25 mouse cellular contexts compared by ENCODE assay signal in genomic region chr7:19121686-19122085, GRCm38 (mm10). TPM values are rescaled to one million over a fixed set of nuclear protein-coding genes. Genes with fewer than 3 reads are reported as not detected.
DNase-seq lines count a peak whose midpoint lies in the region; ATAC-seq and TF ChIP-seq lines count a peak whose summit lies in the region.
"Had no signal": no experiment of that assay in that cellular context is flagged by ENCODE, and none has a peak within 500 bp of the region (broad histone marks: within the 10 kb centered on the region; RNA-seq: fewer than 3 reads in every experiment).

No protein-coding gene starts in this region.

- peaks cover 10% of the 10 kb centered on the region; the same call in 1 of the 2 replicates for H3K36me3 ChIP-seq in kidney, embryonic 15.5 days
- H3K36me3 ChIP-seq in megakaryocyte, embryonic 14.5 days (replicated peaks; ENCODE audit: low read length), result peaks cover 34% of the 10 kb centered on the region
- peaks cover 4% of the 10 kb centered on the region; the same call in 1 of the 2 replicates for H3K36me3 ChIP-seq in stomach, postnatal 0 days (ENCODE audit: control insufficient read depth, insufficient read depth, low read length)
- H3K36me3 ChIP-seq: embryonic facial prominence, embryonic 15.5 days; heart, embryonic 15.5 days; liver, embryonic 15.5 days had no signal

- ATAC-seq in kidney, embryonic 15.5 days (replicated peaks; ENCODE audit: low FRiP score), result no peak
- no peak for ATAC-seq in megakaryocyte, adult 5-6 weeks (ENCODE audit: poor library complexity, severe bottlenecking)
- ATAC-seq in stomach, postnatal 0 days (ENCODE audit: low FRiP score, low TSS enrichment), result no peak
- ATAC-seq: forebrain, embryonic 14.5 days; inflammation-experienced regulatory T-cells, adult 6 months had no signal

- no peak for TF ChIP-seq EP300 in stomach, postnatal 0 days (optimal IDR thresholded peaks at IDR 0.05)

- H3K4me2 ChIP-seq in kidney, embryonic 15.5 days, result no peak overlapping the region
- H3K4me2 ChIP-seq in stomach, postnatal 0 days (replicated peaks; ENCODE audit: low read depth), result no peak overlapping the region
- H3K4me2 ChIP-seq: embryonic facial prominence, embryonic 15.5 days; heart, embryonic 15.5 days; hindbrain, embryonic 14.5 days had no signal

- no peak overlapping the region for H3K4me3 ChIP-seq in kidney, embryonic 15.5 days (replicated peaks)
- H3K4me3 ChIP-seq in megakaryocyte, embryonic 14.5 days (replicated peaks), result peak overlapping the region; percentile 38
- no peak overlapping the region for H3K4me3 ChIP-seq in stomach, postnatal 0 days (ENCODE audit: low read depth, low read length)
- H3K4me3 ChIP-seq: gastrocnemius, adult 2 months; heart, embryonic 15.5 days; liver, embryonic 15.5 days; midbrain, embryonic 12.5 days had no signal

- peaks cover 30% of the 10 kb centered on the region for H3K4me1 ChIP-seq in kidney, embryonic 15.5 days
- H3K4me1 ChIP-seq in megakaryocyte, embryonic 14.5 days, result peaks cover 43% of the 10 kb centered on the region
- no peaks in the 10 kb centered on the region; the same call in 1 of the 2 replicates for H3K4me1 ChIP-seq in stomach, postnatal 0 days (replicated peaks; ENCODE audit: control insufficient read depth, insufficient read depth)

- no peak overlapping the region for H3K27ac ChIP-seq in kidney, embryonic 15.5 days
- H3K27ac ChIP-seq in stomach, postnatal 0 days (replicated peaks), result no peak overlapping the region
- H3K27ac ChIP-seq: embryonic facial prominence, embryonic 15.5 days; gastrocnemius, adult 2 months; heart, embryonic 15.5 days; hindbrain, embryonic 14.5 days; liver, embryonic 15.5 days; macrophage; midbrain, embryonic 12.5 days had no signal

- H3K9me3 ChIP-seq in kidney, embryonic 15.5 days (replicated peaks), result no peaks in the 10 kb centered on the region
- H3K9me3 ChIP-seq in megakaryocyte, embryonic 14.5 days, result peaks cover 9% of the 10 kb centered on the region
- H3K9me3 ChIP-seq in stomach, postnatal 0 days (ENCODE audit: control insufficient read depth, low read length), result no peaks in the 10 kb centered on the region
- H3K9me3 ChIP-seq: embryonic facial prominence, embryonic 15.5 days; heart, embryonic 15.5 days; liver, embryonic 15.5 days; midbrain, embryonic 12.5 days had no signal

- no peaks in the 10 kb centered on the region for H3K27me3 ChIP-seq in kidney, embryonic 15.5 days
- H3K27me3 ChIP-seq in megakaryocyte, embryonic 14.5 days (replicated peaks), result no peaks in the 10 kb centered on the region
- no peaks in the 10 kb centered on the region for H3K27me3 ChIP-seq in stomach, postnatal 0 days (ENCODE audit: control insufficient read depth, insufficient read depth, low read length)
- H3K27me3 ChIP-seq: embryonic facial prominence, embryonic 15.5 days; heart, embryonic 15.5 days had no signal

- TF ChIP-seq CTCF in stomach, postnatal 0 days (IDR thresholded peaks at IDR 0.05; ENCODE audit: low read depth), result no peak

- no peak overlapping the region for H3K9ac ChIP-seq in kidney, embryonic 15.5 days
- H3K9ac ChIP-seq in stomach, postnatal 0 days (ENCODE audit: low read length), result no peak overlapping the region
- H3K9ac ChIP-seq: embryonic facial prominence, embryonic 15.5 days; heart, embryonic 15.5 days; hindbrain, embryonic 14.5 days; liver, embryonic 15.5 days; midbrain, embryonic 12.5 days had no signal

- DNase-seq in kidney, adult 11 months, result peak; percentile 46
- peak; percentile 65 for DNase-seq in kidney, postnatal 10 days
- DNase-seq in stomach, postnatal 0 days (ENCODE audit: low spot score), result no peak
- DNase-seq in embryo, embryonic 9.5 days (ENCODE audit: extremely low spot score), result no peak
- DNase-seq: cerebellum, adult 18-20 months; gastrocnemius, adult 2 months; heart, postnatal 36 days; layer of hippocampus, postnatal 36 days; thymus, postnatal 14 days had no signal

- 87% methylated on average over 4 of the region's 4 CpGs for WGBS in kidney, embryonic 15.5 days
- WGBS in stomach, postnatal 0 days, result 78% methylated on average over 4 of the region's 4 CpGs

RNA-seq across cellular contexts. Expression of gene Fbxo46, which starts 2.0 kb away (rescaled TPM):
- 16.1 and 16.3 TPM in 2 replicates for polyA plus RNA-seq in kidney, embryonic 15.5 days (2015; fragmentation: Nextera tagmentation; extraction: Ambion mirVana)
- 28.9 and 35.0 TPM in 2 replicates for polyA plus RNA-seq in megakaryocyte, embryonic 14.5 days (2012; ENCODE audit: insufficient read depth, low replicate concordance)
- total RNA-seq in megakaryocyte, adult 5-6 weeks (2015), result 1.5 and 1.9 TPM in 2 replicates
- total RNA-seq in megakaryocyte, adult 5-6 weeks (2017), result 6.5 and 6.9 TPM in 2 replicates
- polyA plus RNA-seq in stomach, postnatal 0 days (2015; fragmentation: Nextera tagmentation; extraction: Ambion mirVana), result 6.5 and 6.7 TPM in 2 replicates

RNA-seq across cellular contexts. Expression of gene Gm4969, which starts 3.5 kb away (rescaled TPM):
- 2.9 and 3.4 TPM in 2 replicates for polyA plus RNA-seq in kidney, embryonic 15.5 days (2015; fragmentation: Nextera tagmentation; extraction: Ambion mirVana)
- polyA plus RNA-seq in megakaryocyte, embryonic 14.5 days (2012; ENCODE audit: insufficient read depth, low replicate concordance), result not detected in 2 replicates
- total RNA-seq in megakaryocyte, adult 5-6 weeks (2015), result 0.05 TPM in 1 of 2 replicates, not detected in the other
- 0.29 TPM in 1 of 2 replicates, not detected in the other for total RNA-seq in megakaryocyte, adult 5-6 weeks (2017)
- polyA plus RNA-seq in stomach, postnatal 0 days (2015; fragmentation: Nextera tagmentation; extraction: Ambion mirVana), result 0.72 and 0.76 TPM in 2 replicates
- total RNA-seq: gastrocnemius, adult 2 months; heart, postnatal 36 days; MEL; monocyte, adult 5-6 weeks; neutrophil, adult 5-6 weeks had no signal
- polyA plus RNA-seq: C2C12; macrophage; small intestine, adult 2 months had no signal

RNA-seq across cellular contexts. Expression of gene Six5, which starts 27.3 kb away (rescaled TPM):
- polyA plus RNA-seq in kidney, embryonic 15.5 days (2015; fragmentation: Nextera tagmentation; extraction: Ambion mirVana), result 8.0 and 10.1 TPM in 2 replicates
- polyA plus RNA-seq in megakaryocyte, embryonic 14.5 days (2012; ENCODE audit: insufficient read depth, low replicate concordance), result 11.5 and 23.2 TPM in 2 replicates
- total RNA-seq in megakaryocyte, adult 5-6 weeks (2015), result 0.18 TPM in 1 of 2 replicates, not detected in the other
- 0.04 and 0.07 TPM in 2 replicates for total RNA-seq in megakaryocyte, adult 5-6 weeks (2017)
- 6.1 and 7.7 TPM in 2 replicates for polyA plus RNA-seq in stomach, postnatal 0 days (2015; fragmentation: Nextera tagmentation; extraction: Ambion mirVana)
- total RNA-seq: monocyte, adult 5-6 weeks; neutrophil, adult 5-6 weeks had no signal

RNA-seq across cellular contexts. Expression of gene Qpctl, which starts 27.4 kb away (rescaled TPM):
- 13.5 and 14.4 TPM in 2 replicates for polyA plus RNA-seq in kidney, embryonic 15.5 days (2015; fragmentation: Nextera tagmentation; extraction: Ambion mirVana)
- polyA plus RNA-seq in megakaryocyte, embryonic 14.5 days (2012; ENCODE audit: insufficient read depth, low replicate concordance), result 5.0 and 11.8 TPM in 2 replicates
- total RNA-seq in megakaryocyte, adult 5-6 weeks (2015), result 6.6 and 7.9 TPM in 2 replicates
- 3.5 and 4.5 TPM in 2 replicates for total RNA-seq in megakaryocyte, adult 5-6 weeks (2017)
- polyA plus RNA-seq in stomach, postnatal 0 days (2015; fragmentation: Nextera tagmentation; extraction: Ambion mirVana), result 11.3 and 11.8 TPM in 2 replicates

RNA-seq across cellular contexts. Expression of gene Snrpd2, which starts 27.8 kb away (rescaled TPM):
- polyA plus RNA-seq in kidney, embryonic 15.5 days (2015; fragmentation: Nextera tagmentation; extraction: Ambion mirVana), result 157 and 162 TPM in 2 replicates
- 50.5 and 69.4 TPM in 2 replicates for polyA plus RNA-seq in megakaryocyte, embryonic 14.5 days (2012; ENCODE audit: insufficient read depth, low replicate concordance)
- total RNA-seq in megakaryocyte, adult 5-6 weeks (2015), result 44.2 and 53.7 TPM in 2 replicates
- 28.3 and 32.4 TPM in 2 replicates for total RNA-seq in megakaryocyte, adult 5-6 weeks (2017)
- 96.9 and 103 TPM in 2 replicates for polyA plus RNA-seq in stomach, postnatal 0 days (2015; fragmentation: Nextera tagmentation; extraction: Ambion mirVana)

Comparison
In these comparisons a context has a peak if more than half of its experiments do, and no peak if none do; other contexts are left out.
1. DNase-seq: peak in kidney, adult 11 months (single experiment) and kidney, postnatal 10 days (single experiment); none in stomach, postnatal 0 days (single experiment) and embryo, embryonic 9.5 days (single experiment).